Mouse (Mus musculus): ENCODE results near the gene Spred3. TPM values are rescaled to one million over a fixed set of nuclear protein-coding genes. Genes with fewer than 3 reads are reported as not detected.
A peak's percentile ranks its signal among the peaks of the same experiment; 100 is the strongest.

The Spred3 gene
- polyA plus RNA-seq, 1 experiment from 2014 or later = 9.7 TPM

GRCm38 (mm10) chr7:29118142-29118851, 51.9 kb downstream of the Spred3 start:
- H3K9me3 ChIP-seq = no peaks in the 10 kb centered on the region
- 8% methylated on average over 18 of the region's 18 CpGs for WGBS
- 0 out of 2 replicates have a peak overlapping the region, but pooled peaks have one; percentile 16 for H3K4me2 ChIP-seq
- no peaks in the 10 kb centered on the region for H3K36me3 ChIP-seq
- H3K4me1 ChIP-seq (replicated peaks) = no peaks in the 10 kb centered on the region
- no peak for ATAC-seq (ENCODE audit: low read depth)
- H3K27ac ChIP-seq (replicated peaks) = no peak overlapping the region
- H3K27me3 ChIP-seq = peaks cover 4% of the 10 kb centered on the region; the same call in 1 of the 2 replicates
- no peak overlapping the region for H3K9ac ChIP-seq
- H3K4me3 ChIP-seq = no peak overlapping the region

GRCm38 (mm10) chr7:29108992-29109955, 60.9 kb downstream of the Spred3 start:
- Histone ChIP-seq H3K4me1 (replicated peaks) (peaks cover 10% of the 10 kb centered on the region; the same call in 1 of the 2 replicates), H3K27me3 (no peaks in the 10 kb centered on the region), H3K9me3 (no peaks in the 10 kb centered on the region), H3K27ac (replicated peaks) (no peak overlapping the region), H3K36me3 (no peaks in the 10 kb centered on the region), H3K4me3 (peak overlapping the region; percentile 15), H3K9ac (peak overlapping the region; percentile 47), H3K4me2 (peak overlapping the region; percentile 50)
- ATAC-seq (ENCODE audit: low read depth) = peak; percentile 56
- 27% methylated on average over 38 of the region's 38 CpGs for WGBS

Other genes starting within 250 kb of the Spred3 start
- 142 and 147 TPM in 2 replicates for gene Actn4, start 208.1 kb downstream of the Spred3 start, polyA plus RNA-seq (2015; fragmentation: Nextera tagmentation; extraction: Ambion mirVana)
- gene Eif3k, start 188.5 kb downstream of the Spred3 start, polyA plus RNA-seq (2015; fragmentation: Nextera tagmentation; extraction: Ambion mirVana) = 352 and 359 TPM in 2 replicates
- 4.1 and 5.3 TPM in 2 replicates for gene Map4k1, start 188.4 kb downstream of the Spred3 start, polyA plus RNA-seq (2015; fragmentation: Nextera tagmentation; extraction: Ambion mirVana)
- 5.4 and 6.3 TPM in 2 replicates for gene Ryr1, start 45.2 kb downstream of the Spred3 start, polyA plus RNA-seq (2015; fragmentation: Nextera tagmentation; extraction: Ambion mirVana)
- 0.52 and 0.68 TPM in 2 replicates for gene Rasgrp4, start 35.6 kb downstream of the Spred3 start, polyA plus RNA-seq (2015; fragmentation: Nextera tagmentation; extraction: Ambion mirVana)
- gene Fam98c, start 14.2 kb downstream of the Spred3 start, polyA plus RNA-seq (2015; fragmentation: Nextera tagmentation; extraction: Ambion mirVana) = 29.4 and 39.3 TPM in 2 replicates
- 0.67 and 0.73 TPM in 2 replicates for gene Ggn, start 201 bp downstream of the Spred3 start, polyA plus RNA-seq (2015; fragmentation: Nextera tagmentation; extraction: Ambion mirVana)
- 310 and 326 TPM in 2 replicates for gene Psmd8, start 10.3 kb upstream of the Spred3 start, polyA plus RNA-seq (2015; fragmentation: Nextera tagmentation; extraction: Ambion mirVana)
- 1.4 and 1.9 TPM in 2 replicates for gene Catsperg1, start 43.6 kb upstream of the Spred3 start, polyA plus RNA-seq (2015; fragmentation: Nextera tagmentation; extraction: Ambion mirVana)
- gene Kcnk6, start 62.1 kb upstream of the Spred3 start, polyA plus RNA-seq (2015; fragmentation: Nextera tagmentation; extraction: Ambion mirVana) = 0.43 and 0.68 TPM in 2 replicates
- 75.6 and 90.6 TPM in 2 replicates for gene Yif1b, start 67.9 kb upstream of the Spred3 start, polyA plus RNA-seq (2015; fragmentation: Nextera tagmentation; extraction: Ambion mirVana)
- gene 2200002D01Rik, start 78.1 kb upstream of the Spred3 start, polyA plus RNA-seq (2015; fragmentation: Nextera tagmentation; extraction: Ambion mirVana) = 1.3 and 1.7 TPM in 2 replicates
- gene Spint2, start 111.5 kb upstream of the Spred3 start, polyA plus RNA-seq (2015; fragmentation: Nextera tagmentation; extraction: Ambion mirVana) = 28.8 and 31.3 TPM in 2 replicates
- 24.8 and 28.4 TPM in 2 replicates for gene Ppp1r14a, start 118.9 kb upstream of the Spred3 start, polyA plus RNA-seq (2015; fragmentation: Nextera tagmentation; extraction: Ambion mirVana)
- 175 and 176 TPM in 2 replicates for gene Dpf1, start 133.5 kb upstream of the Spred3 start, polyA plus RNA-seq (2015; fragmentation: Nextera tagmentation; extraction: Ambion mirVana)